Mouse (Mus musculus) mammary gland, adult 2 months (tissue): ENCODE data around the gene Peg10. TPM values are rescaled to one million over a fixed set of nuclear protein-coding genes. Genes with fewer than 3 reads are reported as not detected.

Experiments
- polyA plus RNA-seq: library from polyadenylated mRNA; depleted of rRNA; stranded (reverse); fragments of >200 nt; gene quantifications from 2 replicates; pipeline ENCODE4 v1.2.3, GENCODE M21; 2012; ENCODE audit warnings: low replicate concordance; rRNA removed

The Peg10 gene
- polyA plus RNA-seq = 2.4 and 4.4 TPM in 2 replicates

DNA sequence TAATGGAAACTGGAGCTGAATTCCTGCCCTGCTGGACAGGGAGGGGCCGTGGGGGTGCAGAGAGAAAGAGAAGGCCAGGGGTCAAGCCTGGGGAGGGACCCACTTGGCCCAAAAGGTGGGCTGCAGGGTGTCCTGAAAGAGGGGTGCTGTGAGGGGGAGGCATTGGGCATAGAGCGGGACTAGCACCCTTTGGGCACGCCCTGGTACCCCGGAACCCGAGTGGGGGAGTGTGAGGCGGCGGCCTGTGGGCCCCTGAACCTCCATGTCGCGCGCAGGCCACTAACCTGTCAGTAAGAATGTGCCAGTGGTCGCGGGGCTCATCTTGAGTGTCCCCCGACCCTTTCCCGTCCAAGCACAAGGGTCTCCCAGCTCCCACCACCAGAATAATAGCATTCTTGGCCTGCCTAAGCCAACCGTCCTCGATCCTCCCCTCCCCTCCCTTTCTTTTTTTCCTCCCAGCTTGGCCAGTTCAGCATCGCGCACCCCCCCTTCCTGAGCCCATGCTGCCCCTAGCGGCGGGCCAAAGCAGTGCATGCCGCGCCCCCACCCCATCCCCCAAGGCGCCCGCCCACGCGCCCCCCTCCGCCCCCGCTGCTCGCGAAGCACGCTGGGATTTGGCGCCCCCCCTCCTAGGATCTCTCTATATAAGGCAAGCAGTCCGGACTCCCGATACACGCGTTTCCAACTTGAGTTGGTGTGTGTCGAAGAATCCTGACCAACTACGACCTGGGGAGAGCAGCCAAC is at the start of gene Peg10, which contains the start of gene Sgce:
Gene Peg10, plus strand, starts transcription at position 611 of the 744 bp plus-strand sequence.
Gene Sgce, minus strand, starts transcription at position 512 of the 744 bp plus-strand sequence.

Other genes with a start within 250 kb of the Peg10 start
- gene Col1a2, start 242.5 kb upstream of the Peg10 start, polyA plus RNA-seq = 416 and 470 TPM in 2 replicates
- gene Casd1, start 146.5 kb upstream of the Peg10 start, polyA plus RNA-seq = 14.8 and 25.5 TPM in 2 replicates
- gene Sgce, start 99 bp upstream of the Peg10 start, polyA plus RNA-seq = 15.5 and 28.0 TPM in 2 replicates
- gene Ppp1r9a, start 155.6 kb downstream of the Peg10 start, polyA plus RNA-seq = 2.6 and 5.1 TPM in 2 replicates